Mouse (Mus musculus) forebrain, embryonic 15.5 days (tissue): ENCODE measurements around the gene Ubac2. TPM values are rescaled to one million over a fixed set of nuclear protein-coding genes. Genes with fewer than 3 reads are reported as not detected.

ENCODE experiments used
- ATAC-seq: fragments of 200-750 bp; cut with Nextera tagmentation; replicated peaks from 2 replicates; pipeline ENCODE4 v1.8.0; 2017; ENCODE audit warnings: mild to moderate bottlenecking, moderate TSS enrichment, moderate library complexity
- H3K27ac ChIP-seq: fragments of 300-500 bp; sonication (generic); replicated peaks from 2 replicates; pipeline ENCODE4 v1.5.1; 2015; ENCODE audit warnings: mild to moderate bottlenecking, inconsistent platforms
- H3K27me3 ChIP-seq: fragments of 300-500 bp; sonication (generic); 2 replicates; pipeline ENCODE4 v1.6.1; 2015; ENCODE audit warnings: inconsistent platforms
- H3K36me3 ChIP-seq: fragments of 300-500 bp; sonication (generic); 2 replicates; pipeline ENCODE4 v1.6.1; 2015; ENCODE audit warnings: mild to moderate bottlenecking, inconsistent platforms
- H3K4me1 ChIP-seq: fragments of 300-500 bp; sonication (generic); 2 replicates; pipeline ENCODE4 v1.6.1; 2015; ENCODE audit warnings: inconsistent platforms
- H3K4me2 ChIP-seq: fragments of 300-500 bp; sonication (generic); replicated peaks from 2 replicates; pipeline ENCODE4 v1.6.1; 2015; ENCODE audit warnings: mild to moderate bottlenecking, inconsistent platforms
- H3K4me3 ChIP-seq: fragments of 300-500 bp; sonication (generic); 2 replicates; pipeline ENCODE4 v1.5.1; 2015; ENCODE audit warnings: mild to moderate bottlenecking, inconsistent platforms
- H3K9ac ChIP-seq: fragments of 300-500 bp; sonication (generic); replicated peaks from 2 replicates; pipeline ENCODE4 v1.6.1; 2015; ENCODE audit warnings: mild to moderate bottlenecking, inconsistent platforms
- H3K9me3 ChIP-seq: fragments of 300-500 bp; sonication (generic); 2 replicates; pipeline ENCODE4 v1.6.1; 2016; ENCODE audit warnings: inconsistent platforms
- WGBS: fragments of 180-500 bp; shearing (Covaris S2); methylation state at CpG from one replicate; pipeline ENCODE4 v1.1.7; 2015; ENCODE audit warnings: mixed read lengths; 5-methylcytosine and 5-hydroxymethylcytosine counted together
- polyA plus RNA-seq: library from polyadenylated mRNA; unstranded; fragments of >200 nt; fragmentation: Nextera tagmentation; extraction: Ambion mirVana; gene quantifications from 2 replicates; pipeline ENCODE4 v1.2.1, GENCODE M21; 2015

The Ubac2 gene
- polyA plus RNA-seq, 1 experiment from 2014 or later: 51.8 TPM

GRCm38 (mm10) chr14:122008261-122008660 is 129.8 kb downstream of the Ubac2 start:
- no peaks in the 10 kb centered on the region for H3K9me3 ChIP-seq
- no peak overlapping the region for H3K4me3 ChIP-seq
- H3K27me3 ChIP-seq: no peaks in the 10 kb centered on the region
- H3K9ac ChIP-seq: no peak overlapping the region
- no peaks in the 10 kb centered on the region for H3K4me1 ChIP-seq
- peaks cover 5% of the 10 kb centered on the region; the same call in 1 of the 2 replicates for H3K36me3 ChIP-seq
- H3K27ac ChIP-seq: no peak overlapping the region
- ATAC-seq: no peak
- 90% methylated on average over 4 of the region's 4 CpGs for WGBS
- H3K4me2 ChIP-seq: no peak overlapping the region

DNA sequence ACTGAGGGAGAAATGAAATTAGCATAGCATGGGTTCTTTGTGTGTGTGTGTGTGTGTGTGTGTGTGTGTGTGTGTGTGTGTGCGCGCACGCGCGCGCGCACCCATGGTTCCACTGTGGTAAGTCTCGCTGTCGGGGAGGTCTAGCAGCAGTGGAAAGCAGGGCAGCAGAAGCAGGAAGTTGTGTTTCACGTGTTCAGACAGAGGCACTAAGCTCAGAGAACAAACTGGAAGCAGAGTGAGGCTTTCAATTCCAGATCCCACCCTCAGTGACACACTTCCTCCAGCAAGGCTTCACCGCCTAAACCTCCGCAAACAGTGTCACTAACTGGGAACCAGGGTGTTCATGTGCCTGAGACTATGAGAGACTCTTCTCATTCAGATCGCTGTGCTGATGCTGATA is 131.1 kb downstream of the Ubac2 start:
- H3K36me3 ChIP-seq: peaks cover 5% of the 10 kb centered on the region; the same call in 1 of the 2 replicates
- 94% methylated on average over 13 of the region's 13 CpGs for WGBS
- ATAC-seq: no peak

DNA sequence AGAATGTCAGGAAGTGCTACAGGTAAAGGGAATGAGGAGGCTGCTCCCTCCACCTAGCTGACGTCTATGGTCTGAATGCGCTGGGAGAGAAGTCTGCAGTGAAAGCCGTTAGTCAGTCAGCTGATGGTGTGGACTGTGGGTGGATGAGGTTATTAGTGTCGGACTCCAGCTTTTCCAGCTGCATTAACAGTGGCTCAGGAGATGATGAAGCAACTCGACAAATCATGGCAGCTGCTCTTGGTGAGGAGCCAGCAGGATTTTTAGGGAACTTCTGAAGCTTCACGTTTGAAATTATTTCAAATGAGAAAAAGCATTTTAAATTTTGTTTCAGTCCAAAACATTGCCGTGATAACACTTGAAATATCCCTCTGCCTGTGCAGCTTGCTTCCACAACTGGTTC is 131.9 kb downstream of the Ubac2 start:
- H3K4me1 ChIP-seq: no peaks in the 10 kb centered on the region
- no peaks in the 10 kb centered on the region for H3K27me3 ChIP-seq
- peaks cover 5% of the 10 kb centered on the region; the same call in 1 of the 2 replicates for H3K36me3 ChIP-seq
- H3K4me3 ChIP-seq: no peak overlapping the region
- no peak overlapping the region for H3K4me2 ChIP-seq
- ATAC-seq: no peak
- 81% methylated on average over 7 of the region's 7 CpGs for WGBS
- H3K9me3 ChIP-seq: no peaks in the 10 kb centered on the region
- H3K9ac ChIP-seq: no peak overlapping the region
- H3K27ac ChIP-seq: no peak overlapping the region

More for the DNA sequence above, 131.1 kb downstream of the Ubac2 start:
- H3K4me2 ChIP-seq: no peak overlapping the region
- H3K4me3 ChIP-seq: no peak overlapping the region
- H3K4me1 ChIP-seq: no peaks in the 10 kb centered on the region
- H3K27ac ChIP-seq: no peak overlapping the region
- no peak overlapping the region for H3K9ac ChIP-seq
- no peaks in the 10 kb centered on the region for H3K27me3 ChIP-seq
- no peaks in the 10 kb centered on the region for H3K9me3 ChIP-seq

GRCm38 (mm10) chr14:122011768-122012167 is 133.3 kb downstream of the Ubac2 start:
- Histone ChIP-seq H3K36me3 (peaks cover 5% of the 10 kb centered on the region; the same call in 1 of the 2 replicates), H3K9ac (no peak overlapping the region), H3K27me3 (no peaks in the 10 kb centered on the region), H3K4me3 (no peak overlapping the region), H3K4me1 (no peaks in the 10 kb centered on the region), H3K4me2 (no peak overlapping the region), H3K27ac (no peak overlapping the region), H3K9me3 (no peaks in the 10 kb centered on the region)
- WGBS: 94% methylated on average over 8 of the region's 8 CpGs
- no peak for ATAC-seq

GRCm38 (mm10) chr14:122012193-122012592 is 133.8 kb downstream of the Ubac2 start:
- Histone ChIP-seq H3K4me2 (no peak overlapping the region), H3K4me3 (no peak overlapping the region), H3K9me3 (no peaks in the 10 kb centered on the region), H3K27me3 (no peaks in the 10 kb centered on the region), H3K36me3 (peaks cover 5% of the 10 kb centered on the region; the same call in 1 of the 2 replicates), H3K27ac (no peak overlapping the region), H3K4me1 (no peaks in the 10 kb centered on the region), H3K9ac (no peak overlapping the region)
- ATAC-seq: no peak
- WGBS: 89% methylated on average over 5 of the region's 5 CpGs

GRCm38 (mm10) chr14:122012814-122013213 is 134.4 kb downstream of the Ubac2 start:
- 90% methylated on average over 13 of the region's 13 CpGs for WGBS
- Histone ChIP-seq H3K36me3 (peaks cover 5% of the 10 kb centered on the region; the same call in 1 of the 2 replicates), H3K27me3 (no peaks in the 10 kb centered on the region), H3K4me3 (no peak overlapping the region), H3K9ac (no peak overlapping the region), H3K4me2 (no peak overlapping the region), H3K4me1 (no peaks in the 10 kb centered on the region), H3K27ac (no peak overlapping the region), H3K9me3 (no peaks in the 10 kb centered on the region)
- no peak for ATAC-seq

GRCm38 (mm10) chr14:122013417-122013951 is 135.1 kb downstream of the Ubac2 start:
- 85% methylated on average over 14 of the region's 14 CpGs for WGBS
- Histone ChIP-seq H3K4me1 (no peaks in the 10 kb centered on the region), H3K9me3 (no peaks in the 10 kb centered on the region), H3K27ac (no peak overlapping the region), H3K27me3 (no peaks in the 10 kb centered on the region), H3K4me3 (no peak overlapping the region), H3K9ac (no peak overlapping the region), H3K36me3 (peaks cover 4% of the 10 kb centered on the region; the same call in 1 of the 2 replicates), H3K4me2 (no peak overlapping the region)
- no peak for ATAC-seq

GRCm38 (mm10) chr14:122017958-122018357 is 139.5 kb downstream of the Ubac2 start:
- Histone ChIP-seq H3K36me3 (peaks cover 7% of the 10 kb centered on the region; the same call in 1 of the 2 replicates), H3K4me2 (no peak overlapping the region)

DNA sequence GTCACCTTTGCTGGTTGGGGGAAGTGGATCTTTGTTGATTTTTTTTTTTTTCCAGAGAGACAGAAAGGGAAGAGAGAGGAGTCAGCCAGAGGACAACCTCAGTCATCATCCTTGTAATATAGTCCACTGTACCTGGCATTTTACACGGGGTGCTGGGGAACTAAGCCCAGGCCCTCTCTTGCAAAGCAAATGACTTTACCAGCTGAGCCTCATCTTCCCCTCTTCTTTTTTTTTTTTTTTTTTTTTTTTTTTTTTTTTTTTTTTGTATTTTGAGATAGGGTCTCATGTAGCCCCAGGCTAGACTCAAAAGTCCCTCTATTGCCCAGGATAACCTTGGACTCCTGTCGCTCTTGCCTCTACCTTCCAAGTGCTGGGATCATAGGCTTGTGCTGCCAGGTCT is 141.0 kb downstream of the Ubac2 start:
- peaks cover 7% of the 10 kb centered on the region; the same call in 1 of the 2 replicates for H3K36me3 ChIP-seq
- WGBS: 97% methylated on average over 2 of the region's 2 CpGs
- ATAC-seq: no peak
- no peaks in the 10 kb centered on the region for H3K9me3 ChIP-seq
- H3K27me3 ChIP-seq: no peaks in the 10 kb centered on the region
- no peak overlapping the region for H3K27ac ChIP-seq
- no peak overlapping the region for H3K4me3 ChIP-seq
- no peaks in the 10 kb centered on the region for H3K4me1 ChIP-seq
- H3K9ac ChIP-seq: no peak overlapping the region
- no peak overlapping the region for H3K4me2 ChIP-seq

More at GRCm38 (mm10) chr14:122017958-122018357, 139.5 kb downstream of the Ubac2 start:
- no peak for ATAC-seq
- Histone ChIP-seq H3K9me3 (no peaks in the 10 kb centered on the region), H3K4me3 (no peak overlapping the region), H3K4me1 (no peaks in the 10 kb centered on the region), H3K27me3 (no peaks in the 10 kb centered on the region), H3K27ac (no peak overlapping the region), H3K9ac (no peak overlapping the region)
- WGBS: 86% methylated on average over 2 of the region's 2 CpGs

GRCm38 (mm10) chr14:122020567-122020966 is 142.1 kb downstream of the Ubac2 start:
- ATAC-seq: 0 out of 2 replicates have a peak, but pooled peaks have one; percentile 43
- Histone ChIP-seq H3K4me2 (no peak overlapping the region), H3K27me3 (no peaks in the 10 kb centered on the region), H3K27ac (no peak overlapping the region), H3K9me3 (no peaks in the 10 kb centered on the region), H3K36me3 (peaks cover 7% of the 10 kb centered on the region; the same call in 1 of the 2 replicates), H3K4me3 (no peak overlapping the region), H3K4me1 (no peaks in the 10 kb centered on the region), H3K9ac (no peak overlapping the region)
- 94% methylated on average over 6 of the region's 6 CpGs for WGBS

DNA sequence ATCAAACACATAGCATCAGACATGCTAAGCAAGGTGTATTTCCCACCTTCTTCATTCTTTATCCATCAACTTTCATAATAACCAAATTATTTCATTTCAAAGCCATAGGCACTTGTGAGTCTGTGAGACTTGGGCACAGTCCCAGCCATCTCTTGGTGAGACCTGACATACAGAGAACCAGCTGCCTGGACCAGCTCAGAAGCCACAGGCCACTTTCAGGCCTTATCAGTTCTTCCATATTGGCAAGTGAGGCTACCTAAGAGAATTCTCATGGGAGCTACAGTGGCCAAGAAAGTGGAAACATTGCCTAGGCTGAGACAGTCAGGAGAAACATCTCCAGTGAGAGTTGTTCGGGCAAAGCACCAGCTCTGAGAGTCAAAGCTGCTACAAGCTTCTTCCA is 144.6 kb downstream of the Ubac2 start:
- Histone ChIP-seq H3K4me3 (no peak overlapping the region), H3K27me3 (no peaks in the 10 kb centered on the region), H3K9ac (no peak overlapping the region), H3K27ac (no peak overlapping the region), H3K9me3 (no peaks in the 10 kb centered on the region), H3K36me3 (peaks cover 7% of the 10 kb centered on the region; the same call in 1 of the 2 replicates), H3K4me2 (no peak overlapping the region), H3K4me1 (no peaks in the 10 kb centered on the region)
- ATAC-seq: no peak
- 97% methylated on average over 1 of the region's 1 CpGs for WGBS

- H3K36me3 ChIP-seq: peaks cover 7% of the 10 kb centered on the region; the same call in 1 of the 2 replicates
- H3K4me3 ChIP-seq: no peak overlapping the region
- no peaks in the 10 kb centered on the region for H3K27me3 ChIP-seq
- no peak overlapping the region for H3K9ac ChIP-seq
- no peak overlapping the region for H3K27ac ChIP-seq
- no peaks in the 10 kb centered on the region for H3K4me1 ChIP-seq
- H3K4me2 ChIP-seq: no peak overlapping the region
- no peak for ATAC-seq
- H3K9me3 ChIP-seq: no peaks in the 10 kb centered on the region
Measured at GRCm38 (mm10) chr14:122023928-122024327, 145.5 kb downstream of the Ubac2 start.
